Mouse (Mus musculus) brain, adult 10 weeks (tissue): Measurements from ENCODE around the gene Fes. TPM values are rescaled to one million over a fixed set of nuclear protein-coding genes. Genes with fewer than 3 reads are reported as not detected.

Experiments used
- polyA plus RNA-seq: library from polyadenylated mRNA; stranded (reverse); fragments of 350-450 nt; fragmentation: Illumina TruSeq; extraction: RNeasy Lipid Tissue Mini Kit (QIAGEN cat#74804); gene quantifications from one replicate; pipeline ENCODE4 v1.2.3, GENCODE M21; 2015; ENCODE audit warnings: low read depth, low replicate concordance

Fes gene
- 3.5 TPM for polyA plus RNA-seq

DNA sequence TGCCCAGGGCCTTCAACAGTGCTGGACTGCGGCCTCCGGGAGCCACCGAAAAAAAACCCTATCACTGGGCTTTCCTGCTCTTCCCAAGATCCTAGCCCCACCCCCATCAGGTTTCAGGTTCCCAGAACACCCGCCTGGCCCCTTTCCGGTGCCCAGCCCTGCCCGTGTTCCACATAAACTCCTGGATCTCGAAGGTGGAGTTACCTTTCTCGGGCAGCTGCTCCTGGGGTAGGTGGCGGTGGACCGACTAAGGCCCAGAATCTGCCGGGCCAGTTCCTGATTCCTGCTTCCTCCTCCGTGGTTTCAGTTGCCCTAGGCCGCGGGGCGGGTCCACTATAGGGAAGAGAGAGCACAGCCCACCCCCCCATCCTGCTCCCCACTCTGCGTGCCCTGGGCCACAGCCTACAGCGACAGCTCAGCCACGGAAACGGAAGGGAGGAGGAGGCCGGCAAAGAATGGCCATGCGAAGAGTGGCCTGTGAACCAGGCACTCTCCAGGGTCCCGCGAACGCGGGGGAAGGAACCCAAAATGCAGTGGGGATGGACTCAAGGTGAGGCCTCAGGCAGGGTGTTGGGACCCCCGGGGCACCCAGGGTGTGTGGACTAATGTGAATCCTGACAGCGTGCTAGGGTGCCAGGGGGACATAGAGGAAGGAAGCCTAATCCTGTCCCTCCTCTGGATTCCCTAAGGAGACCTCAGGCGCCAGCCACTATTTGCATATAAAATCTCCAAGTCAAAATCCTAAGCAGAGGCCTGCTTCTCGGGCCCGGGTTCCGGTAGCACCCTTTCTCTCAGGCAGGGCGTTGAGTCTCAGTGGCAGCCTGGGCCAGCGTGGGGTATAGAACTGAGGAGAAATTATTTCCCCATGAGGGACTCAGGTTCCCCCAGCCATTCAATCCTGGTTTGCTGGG, at the start of gene Fes:
Gene Fes, minus strand, starts transcription at position 314 of the 911 bp plus-strand sequence.

DNA sequence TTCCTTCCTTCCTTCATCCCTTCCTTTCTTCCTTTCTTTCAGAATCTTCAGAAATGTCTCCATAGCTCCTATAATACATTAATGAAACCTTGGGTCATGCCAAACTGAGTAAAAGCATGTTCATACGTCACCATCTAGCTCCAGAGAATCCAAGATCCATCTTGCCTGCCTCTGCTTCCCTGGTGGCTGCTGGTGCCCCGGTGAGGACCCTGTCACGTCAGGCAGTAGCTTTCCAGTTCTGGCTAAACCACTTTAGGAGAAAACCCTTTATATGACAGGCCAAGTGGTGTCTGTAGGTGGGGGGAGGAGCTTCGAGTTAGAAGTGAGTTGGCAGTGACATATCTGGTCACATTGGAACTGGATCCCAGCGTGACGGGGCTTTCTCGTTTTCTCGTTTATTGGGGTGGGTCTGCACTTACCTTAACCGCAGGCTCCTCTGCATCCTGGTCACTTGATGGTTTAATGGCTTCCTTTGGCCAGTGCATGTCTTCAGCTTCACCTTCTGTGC, 17.5 kb upstream of the Fes start, which contains the start of gene Furin:
Gene Furin, minus strand, starts transcription at position 249 of the 508 bp plus-strand sequence.

DNA sequence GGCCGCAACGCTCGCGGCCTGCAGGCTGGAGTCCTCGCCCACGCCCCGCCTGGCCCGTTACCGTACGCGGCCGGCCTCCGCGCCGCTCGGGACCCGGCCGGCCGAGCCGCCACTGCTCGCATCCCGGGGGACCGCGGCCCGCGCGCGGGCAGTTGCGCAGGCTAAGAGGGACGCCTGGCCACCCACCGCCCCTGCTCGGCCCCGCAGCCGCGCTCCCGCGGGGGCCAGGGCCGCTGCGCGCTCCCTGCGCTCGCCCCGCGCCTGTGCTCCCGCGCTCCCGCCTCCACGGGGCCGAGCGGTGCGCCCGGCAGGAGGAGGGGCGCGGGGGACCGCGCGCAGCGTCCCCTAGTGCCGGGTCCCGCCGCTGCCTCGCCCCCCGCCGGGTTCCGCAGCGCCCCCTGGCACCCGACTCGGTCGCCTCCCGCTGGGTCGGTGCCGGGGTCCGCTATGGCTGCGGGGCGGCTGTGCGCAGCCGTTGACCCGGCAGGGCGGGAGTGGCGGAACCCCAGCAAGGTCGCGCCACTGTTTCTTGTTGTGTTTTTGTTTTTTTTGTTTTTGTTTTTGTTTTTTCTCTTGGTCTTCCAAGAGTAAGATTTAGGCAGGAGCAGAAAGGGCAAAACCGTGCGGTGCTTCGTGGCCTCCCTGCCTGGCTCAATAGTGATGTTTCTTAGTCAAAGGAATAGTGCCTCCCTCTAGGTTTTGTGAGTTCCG, 16.6 kb downstream of the Fes start, which contains the start of gene Man2a2:
Gene Man2a2, minus strand, starts transcription at position 335 of the 711 bp plus-strand sequence.

DNA sequence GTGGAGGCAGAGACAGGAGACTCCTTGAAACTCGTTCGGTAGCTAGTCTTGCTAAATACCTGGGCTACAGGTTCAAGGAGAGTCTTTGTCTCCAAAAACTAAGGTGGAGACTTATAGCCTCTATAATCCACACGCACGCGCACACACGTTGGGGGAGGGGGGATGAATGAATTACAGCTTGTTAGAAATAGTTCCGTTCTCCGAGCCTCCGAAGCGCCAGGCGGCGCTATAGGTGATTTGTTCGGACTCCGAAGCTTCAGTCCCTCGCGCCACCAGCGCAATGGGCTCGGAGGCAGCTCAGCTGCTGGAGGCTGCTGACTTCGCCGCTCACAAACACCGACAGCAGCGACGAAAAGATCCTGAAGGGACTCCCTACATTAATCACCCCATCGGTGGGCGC, 44.9 kb downstream of the Fes start, which contains the start of gene Hddc3:
Gene Hddc3, plus strand, starts transcription at position 247 of the 400 bp plus-strand sequence.

DNA sequence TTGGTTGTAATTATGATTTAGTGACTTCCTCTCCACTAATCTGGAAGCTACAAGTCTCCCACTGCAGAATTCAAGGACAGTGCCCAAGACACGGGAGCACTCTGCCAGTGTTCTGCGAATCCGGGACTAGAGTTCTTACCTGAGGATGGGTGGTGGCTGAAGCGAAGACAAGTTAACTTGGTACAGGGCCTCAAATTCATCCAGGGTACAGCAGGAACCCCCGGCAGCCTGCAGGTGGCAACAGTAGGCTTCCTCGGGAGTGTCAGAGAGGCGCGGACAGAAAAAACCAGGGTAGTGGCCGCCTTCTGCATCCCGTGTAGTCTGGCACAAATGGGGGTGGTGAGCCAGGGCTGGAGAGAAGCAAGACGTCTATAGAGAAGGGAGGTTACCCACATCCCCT, 47.0 kb downstream of the Fes start, which contains the start of gene Unc45a:
Gene Unc45a, minus strand, starts transcription at position 213 of the 400 bp plus-strand sequence.

Other genes with a start within 250 kb of the Fes start
- gene Sema4b, start 201.1 kb downstream of the Fes start, polyA plus RNA-seq, result 6.8 TPM
- gene Cib1, start 155.1 kb downstream of the Fes start, polyA plus RNA-seq, result 41.7 TPM
- 5.0 TPM for gene Gdpgp1, start 155.1 kb downstream of the Fes start, polyA plus RNA-seq
- gene Ttll13, start 141.6 kb downstream of the Fes start, polyA plus RNA-seq, result 0.54 TPM
- gene Ngrn, start 126.7 kb downstream of the Fes start, polyA plus RNA-seq, result 62.8 TPM
- 17.2 TPM for gene Vps33b, start 118.3 kb downstream of the Fes start, polyA plus RNA-seq
- gene Prc1, start 93.5 kb downstream of the Fes start, polyA plus RNA-seq, result 1.1 TPM
- gene Rccd1, start 63.5 kb downstream of the Fes start, polyA plus RNA-seq, result 15.3 TPM
- 24.8 TPM for gene Unc45a, start 46.9 kb downstream of the Fes start, polyA plus RNA-seq
- 52.0 TPM for gene Hddc3, start 44.8 kb downstream of the Fes start, polyA plus RNA-seq
- 108 TPM for gene Man2a2, start 16.6 kb downstream of the Fes start, polyA plus RNA-seq
- 18.4 TPM for gene Furin, start 17.5 kb upstream of the Fes start, polyA plus RNA-seq
- gene Blm, start 147.2 kb upstream of the Fes start, polyA plus RNA-seq, result 4.0 TPM